Mouse (Mus musculus) testis, adult 2 months (tissue): ENCODE data around the gene Tpra1.

Experiments used
- CTCF ChIP-seq: fragments of 200-500 bp; IDR thresholded peaks from 2 replicates; pipeline ENCODE4 v1.5.1; 2012; ENCODE audit warnings: low read depth, mild to moderate bottlenecking, inconsistent platforms, low read length, moderate library complexity; ENCODE audit not compliant: control insufficient read depth, insufficient read depth, insufficient replicate concordance
- POLR2A ChIP-seq: fragments of 200-500 bp; IDR thresholded peaks from 2 replicates; pipeline ENCODE4 v1.6.1; 2012; ENCODE audit warnings: low read depth, mild to moderate bottlenecking, inconsistent platforms, low read length, moderate library complexity; ENCODE audit not compliant: control insufficient read depth

DNA sequence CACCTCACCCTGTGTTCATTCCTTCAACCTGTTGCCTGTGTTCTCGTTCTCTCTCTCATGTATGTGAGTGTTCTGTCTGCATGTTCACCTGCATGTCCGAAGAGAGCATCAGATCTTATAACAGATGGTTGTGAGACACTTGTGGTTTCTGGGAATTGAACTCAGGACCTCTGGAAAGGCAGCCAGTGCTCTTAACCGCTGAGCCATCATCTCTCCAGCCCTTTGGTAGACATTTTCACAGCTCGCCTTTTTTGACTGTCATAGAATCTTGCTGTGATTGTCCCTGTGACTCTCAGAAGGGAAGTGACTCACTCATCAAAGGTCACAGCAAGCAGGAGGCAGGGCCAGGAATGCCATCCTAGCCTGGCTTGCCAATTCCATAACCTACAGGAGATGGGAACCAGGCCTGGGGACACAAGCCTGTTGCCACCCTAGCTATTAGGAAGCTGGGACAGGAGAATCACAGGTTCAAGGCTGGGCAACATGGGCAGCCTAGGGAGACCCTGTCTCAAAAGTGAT is 2.5 kb downstream of the Tpra1 start:
- TF ChIP-seq CTCF (no peak), POLR2A (no peak)
